ENCODE assay signal across 22 mouse cellular contexts in genomic region chr15:93537745-93538144, GRCm38 (mm10). TPM values are rescaled to one million over a fixed set of nuclear protein-coding genes. Genes with fewer than 3 reads are reported as not detected.
DNase-seq lines count a peak whose midpoint lies in the region; ATAC-seq lines count a peak whose summit lies in the region.
"Had no signal": no experiment of that assay in that cellular context is flagged by ENCODE, and none has a peak within 500 bp of the region (broad histone marks: within the 10 kb centered on the region; RNA-seq: fewer than 3 reads in every experiment).

No protein-coding gene starts in this region.

- H3K27ac ChIP-seq in heart, embryonic 14.5 days (replicated peaks in 1 of 2; ENCODE audit: control insufficient read depth in 1 of 2, insufficient read depth in 1 of 2, low read depth in 2 of 2, low read length in 2 of 2), result peak overlapping the region; percentile 14 to 64; a peak in 2 of 4 replicates
- peak overlapping the region; percentile 44; the same call in 1 of the 2 replicates for H3K27ac ChIP-seq in limb, embryonic 10.5 days
- no peak overlapping the region for H3K27ac ChIP-seq in hindbrain, embryonic 12.5 days
- H3K27ac ChIP-seq: forebrain, embryonic 10.5 days; hindbrain, embryonic 14.5 days; liver, embryonic 13.5 days; lung, embryonic 15.5 days; macrophage had no signal

- H3K4me3 ChIP-seq in heart, embryonic 14.5 days (ENCODE audit: control insufficient read depth in 1 of 2, insufficient read depth in 1 of 2, low read depth in 1 of 2, low read length in 2 of 2), result no peak overlapping the region
- no peak overlapping the region for H3K4me3 ChIP-seq in limb, embryonic 10.5 days
- no peak overlapping the region for H3K4me3 ChIP-seq in hindbrain, embryonic 12.5 days
- H3K4me3 ChIP-seq: forebrain, embryonic 10.5 days; liver, embryonic 13.5 days; lung, embryonic 15.5 days had no signal

- peak; percentile 91 for DNase-seq in heart, adult 11 months
- no peak for DNase-seq in heart, adult 8-10 months (ENCODE audit: low spot score)
- no peak for DNase-seq in heart, postnatal 10 days
- peak; percentile 50 for DNase-seq in brain, adult 2 months (ENCODE audit: low read depth, low spot score)
- no peak for DNase-seq in limb, embryonic 10.5 days (ENCODE audit: low spot score)
- no peak for DNase-seq in kidney, adult 18-20 months
- DNase-seq: adrenal gland, postnatal 36 days; cerebellum, adult 11-12 months; cerebellum, postnatal 10 days; forebrain, postnatal 0 days; kidney, adult 2 months; liver, embryonic 13.5 days; right cerebral cortex, adult 18-20 months; right cerebral cortex, postnatal 4 days; thymus, postnatal 25 days had no signal

- no peaks in the 10 kb centered on the region for H3K27me3 ChIP-seq in heart, embryonic 14.5 days (ENCODE audit: control insufficient read depth, insufficient read depth, low read length)
- H3K27me3 ChIP-seq in limb, embryonic 10.5 days (ENCODE audit: low read depth, poor library complexity, severe bottlenecking), result no peaks in the 10 kb centered on the region
- H3K27me3 ChIP-seq in hindbrain, embryonic 12.5 days, result no peaks in the 10 kb centered on the region
- H3K27me3 ChIP-seq: liver, embryonic 13.5 days; lung, embryonic 15.5 days had no signal

- no peaks in the 10 kb centered on the region for H3K9me3 ChIP-seq in heart, embryonic 14.5 days (ENCODE audit: control insufficient read depth, low read length)
- H3K9me3 ChIP-seq in limb, embryonic 10.5 days (replicated peaks), result no peaks in the 10 kb centered on the region
- no peaks in the 10 kb centered on the region for H3K9me3 ChIP-seq in hindbrain, embryonic 12.5 days (replicated peaks)
- H3K9me3 ChIP-seq: forebrain, embryonic 10.5 days; liver, embryonic 13.5 days; lung, embryonic 15.5 days had no signal

- no peak for ATAC-seq in heart, embryonic 14.5 days (ENCODE audit: insufficient number of reproducible peaks, insufficient read depth, low FRiP score, low read depth)
- ATAC-seq in hindbrain, embryonic 12.5 days (ENCODE audit: low FRiP score), result no peak
- ATAC-seq: forebrain, postnatal 0 days; inflammation-experienced regulatory T-cells, adult 6 months had no signal

- intact Hi-C loops in heart, postnatal 10 days (cut with DNase I), result no loop called here

- H3K9ac ChIP-seq in heart, embryonic 14.5 days (ENCODE audit: low read length), result no peak overlapping the region; the same call in 1 of the 2 replicates
- no peak overlapping the region for H3K9ac ChIP-seq in hindbrain, embryonic 12.5 days
- H3K9ac ChIP-seq: forebrain, postnatal 0 days; hindbrain, embryonic 14.5 days; liver, embryonic 13.5 days; lung, embryonic 15.5 days had no signal

- H3K4me1 ChIP-seq in heart, embryonic 14.5 days (ENCODE audit: control insufficient read depth in 2 of 2, insufficient read depth in 2 of 2, low read length in 2 of 2), result peaks cover 39 to 63% of the 10 kb centered on the region in 2 experiments
- peaks cover 29% of the 10 kb centered on the region for H3K4me1 ChIP-seq in limb, embryonic 10.5 days
- H3K4me1 ChIP-seq in hindbrain, embryonic 12.5 days, result 0 out of 2 replicates have a peak, but pooled peaks cover 7% of the 10 kb centered on the region

- no peaks in the 10 kb centered on the region for H3K36me3 ChIP-seq in heart, embryonic 14.5 days (ENCODE audit: control insufficient read depth, insufficient read depth, low read length)
- H3K36me3 ChIP-seq in limb, embryonic 10.5 days, result peaks cover 4% of the 10 kb centered on the region; the same call in 1 of the 2 replicates
- no peaks in the 10 kb centered on the region for H3K36me3 ChIP-seq in hindbrain, embryonic 12.5 days
- H3K36me3 ChIP-seq: forebrain, embryonic 10.5 days; liver, embryonic 13.5 days; lung, embryonic 15.5 days had no signal

- no peak overlapping the region for H3K4me2 ChIP-seq in heart, embryonic 14.5 days (ENCODE audit: low read length)
- H3K4me2 ChIP-seq in hindbrain, embryonic 12.5 days (replicated peaks), result no peak overlapping the region
- H3K4me2 ChIP-seq: hindbrain, embryonic 14.5 days; liver, embryonic 13.5 days; lung, embryonic 15.5 days had no signal

- WGBS in heart, embryonic 14.5 days, result 64% methylated on average over 7 of the region's 7 CpGs
- WGBS in limb, embryonic 10.5 days, result 81% methylated on average over 7 of the region's 7 CpGs
- 82% methylated on average over 7 of the region's 7 CpGs for WGBS in hindbrain, embryonic 12.5 days

RNA-seq across cellular contexts. Expression of gene Prickle1, which starts 57.9 kb away (rescaled TPM):
- total RNA-seq in heart, adult 8-10 months (2022), result 10 to 100 TPM; 10.8 to 18.3 (median 15.4) TPM
- polyA plus RNA-seq in heart, embryonic 14.5 days (2014; fragmentation: Nextera tagmentation; extraction: Ambion mirVana), result 40.4 and 40.6 TPM in 2 replicates
- total RNA-seq in heart, postnatal 10 days (2021), result 10 to 100 TPM; 24.1 to 36.4 TPM
- 20.4 and 25.7 TPM in 2 replicates for polyA plus RNA-seq in limb, embryonic 10.5 days (2016; fragmentation: Nextera tagmentation; extraction: Ambion mirVana)
- polyA plus RNA-seq in hindbrain, embryonic 12.5 days (2016; fragmentation: Nextera tagmentation; extraction: Ambion mirVana), result 24.6 and 27.9 TPM in 2 replicates
- polyA plus RNA-seq: macrophage had no signal

Comparison
In these comparisons a context has a peak if more than half of its experiments do, and no peak if none do; other contexts are left out.
1. DNase-seq: peak in heart, adult 11 months (single experiment) and brain, adult 2 months (single experiment); none in heart, adult 8-10 months (single experiment), heart, postnatal 10 days (0 of 2), limb, embryonic 10.5 days (single experiment) and kidney, adult 18-20 months (single experiment).